Mouse (Mus musculus): ENCODE measurements around the gene Large1. TPM values are rescaled to one million over a fixed set of nuclear protein-coding genes. Genes with fewer than 3 reads are reported as not detected.
"Not testable (repeated sequence)": the region's sequence is repeated elsewhere in the genome, so short reads cannot be mapped to it uniquely, and the experiment has no call there.

Gene Large1
- polyA plus RNA-seq, 1 experiment from 2014 or later = 0.86 TPM

DNA sequence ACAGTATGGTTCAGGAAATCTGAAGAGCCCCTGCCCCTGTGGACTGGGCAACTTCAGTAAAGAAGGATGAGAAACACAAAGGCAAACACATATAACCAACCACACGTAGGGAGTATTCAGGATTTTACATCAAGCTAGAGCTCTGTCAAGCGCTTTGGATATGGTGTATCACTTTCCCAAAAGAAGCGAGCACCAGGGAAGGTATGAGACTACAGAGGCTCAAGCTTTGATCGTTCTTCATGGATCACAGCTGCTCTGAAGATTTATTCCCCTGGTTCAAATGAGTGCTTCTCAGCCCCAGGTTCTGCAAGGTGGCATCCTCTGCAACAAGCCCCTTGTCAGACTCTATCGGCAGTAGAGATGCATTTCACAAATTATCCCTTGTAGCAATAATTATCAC lies 24.2 kb downstream of the Large1 start:
- WGBS (ENCODE audit: insufficient replicate concordance) = 60% methylated on average over 5 of the region's 5 CpGs
- Histone ChIP-seq H3K27me3 (no peaks in the 10 kb centered on the region), H3K9me3 (replicated peaks) (no peaks in the 10 kb centered on the region), H3K4me1 (replicated peaks) (no peaks in the 10 kb centered on the region), H3K27ac (replicated peaks) (no peak overlapping the region), H3K4me3 (replicated peaks) (no peak overlapping the region), H3K36me3 (replicated peaks) (no peaks in the 10 kb centered on the region), H3K4me2 (no peak overlapping the region), H3K9ac (no peak overlapping the region)
- ATAC-seq (ENCODE audit: insufficient read depth) = no peak

DNA sequence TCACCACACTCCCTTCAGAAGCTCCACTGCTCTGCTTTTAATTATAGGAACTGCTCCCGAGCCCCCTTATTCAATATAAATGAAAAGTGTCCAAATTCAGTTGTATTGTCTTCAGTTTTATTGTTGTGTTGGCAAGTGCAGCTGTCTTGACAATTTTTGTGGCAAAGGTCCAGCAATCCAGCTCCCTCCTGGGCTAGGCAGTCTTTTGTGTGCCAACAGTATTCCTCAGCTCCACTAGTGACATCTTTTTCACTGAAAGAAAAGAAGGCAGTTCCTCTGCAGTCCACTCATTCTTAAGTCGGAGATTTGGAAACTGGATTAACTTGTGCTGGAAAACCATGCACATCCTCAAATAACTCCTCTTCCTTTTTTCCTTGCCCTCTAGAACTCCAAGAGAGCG lies 25.3 kb downstream of the Large1 start:
- Histone ChIP-seq H3K4me1 (replicated peaks) (no peaks in the 10 kb centered on the region), H3K4me3 (replicated peaks) (no peak overlapping the region), H3K9me3 (replicated peaks) (no peaks in the 10 kb centered on the region), H3K4me2 (no peak overlapping the region), H3K36me3 (replicated peaks) (no peaks in the 10 kb centered on the region), H3K9ac (no peak overlapping the region), H3K27ac (replicated peaks) (no peak overlapping the region), H3K27me3 (no peaks in the 10 kb centered on the region)
- no peak for ATAC-seq (ENCODE audit: insufficient read depth)
- WGBS (ENCODE audit: insufficient replicate concordance) = 63% methylated on average over 3 of the region's 3 CpGs

DNA sequence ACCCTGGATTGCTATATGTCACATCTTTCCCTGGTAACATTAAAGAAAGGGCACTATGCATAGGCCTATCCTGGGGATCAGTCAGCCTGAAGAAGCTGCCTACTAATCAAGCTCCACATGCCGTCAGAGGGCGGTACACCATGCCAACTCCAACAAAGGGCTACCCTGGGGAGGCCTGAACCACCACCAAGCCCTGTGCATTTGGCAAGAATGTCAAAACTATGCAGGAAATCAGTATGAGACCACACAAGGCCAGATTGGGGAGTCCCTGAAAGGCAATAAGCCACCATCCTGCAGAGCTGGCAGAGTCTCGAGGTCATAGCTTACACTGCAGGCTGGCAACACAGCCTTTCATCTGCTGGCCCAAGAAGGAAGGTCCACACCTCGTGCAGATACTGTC lies 28.7 kb downstream of the Large1 start:
- no peak for ATAC-seq (ENCODE audit: insufficient read depth)
- WGBS (ENCODE audit: insufficient replicate concordance) = 60% methylated on average over 4 of the region's 4 CpGs

DNA sequence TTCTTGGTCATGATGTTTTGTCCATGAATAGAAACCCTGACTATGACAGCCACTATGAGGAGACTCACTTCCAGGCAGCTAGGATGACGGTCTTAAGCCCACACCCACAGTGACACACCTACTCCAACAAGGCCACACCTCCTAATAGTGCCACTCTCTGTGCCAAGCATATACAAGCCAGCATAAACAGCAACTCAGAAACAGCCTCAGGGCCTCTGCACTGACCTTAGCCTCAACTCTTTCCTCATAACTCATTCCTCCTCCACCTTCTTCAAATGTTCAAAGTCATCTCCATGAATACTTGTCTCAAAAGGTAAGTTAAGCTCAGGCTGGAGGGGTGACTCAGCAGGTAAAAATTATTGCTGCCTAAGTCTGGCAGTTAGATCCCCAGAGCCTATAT lies 29.7 kb downstream of the Large1 start:
- 71% methylated on average over 1 of the region's 1 CpGs for WGBS (ENCODE audit: insufficient replicate concordance)
- Histone ChIP-seq H3K4me1 (replicated peaks) (no peaks in the 10 kb centered on the region), H3K27me3 (no peaks in the 10 kb centered on the region), H3K9ac (no peak overlapping the region), H3K9me3 (replicated peaks) (no peaks in the 10 kb centered on the region), H3K4me3 (replicated peaks) (no peak overlapping the region), H3K36me3 (replicated peaks) (no peaks in the 10 kb centered on the region), H3K4me2 (no peak overlapping the region), H3K27ac (replicated peaks) (no peak overlapping the region)
- ATAC-seq (ENCODE audit: insufficient read depth) = no peak

More for the DNA sequence above, 28.7 kb downstream of the Large1 start:
- H3K4me1 ChIP-seq (replicated peaks) = no peaks in the 10 kb centered on the region
- no peaks in the 10 kb centered on the region for H3K27me3 ChIP-seq
- no peaks in the 10 kb centered on the region for H3K36me3 ChIP-seq (replicated peaks)
- H3K9ac ChIP-seq = no peak overlapping the region
- no peak overlapping the region for H3K27ac ChIP-seq (replicated peaks)
- H3K4me2 ChIP-seq = no peak overlapping the region
- no peak overlapping the region for H3K4me3 ChIP-seq (replicated peaks)
- H3K9me3 ChIP-seq (replicated peaks) = no peaks in the 10 kb centered on the region

DNA sequence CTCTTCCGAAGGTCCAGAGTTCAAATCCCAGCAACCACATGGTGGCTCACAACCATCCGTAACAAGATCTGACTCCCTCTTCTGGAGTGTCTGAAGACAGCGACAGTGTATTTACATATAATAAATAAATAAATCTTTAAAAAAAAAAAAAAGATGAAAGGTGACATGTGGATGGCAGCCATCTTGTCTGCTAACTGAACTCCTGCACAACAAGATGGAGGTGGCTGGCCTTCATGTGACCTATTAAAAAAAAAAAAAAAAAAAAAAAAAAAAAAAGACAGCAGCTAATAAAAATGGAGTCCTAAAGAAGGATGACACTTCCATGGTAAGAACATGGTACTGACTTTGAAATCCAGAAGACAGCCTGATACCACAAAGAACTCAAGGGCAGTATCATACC lies 33.8 kb downstream of the Large1 start:
- H3K27ac ChIP-seq (replicated peaks); H3K27me3 ChIP-seq; H3K36me3 ChIP-seq (replicated peaks); H3K9me3 ChIP-seq (replicated peaks); H3K4me2 ChIP-seq; ATAC-seq (ENCODE audit: insufficient read depth); H3K4me1 ChIP-seq (replicated peaks); H3K9ac ChIP-seq; H3K4me3 ChIP-seq (replicated peaks): not testable (repeated sequence)
- 100% methylated on average over 1 of the region's 3 CpGs for WGBS (ENCODE audit: insufficient replicate concordance)

DNA sequence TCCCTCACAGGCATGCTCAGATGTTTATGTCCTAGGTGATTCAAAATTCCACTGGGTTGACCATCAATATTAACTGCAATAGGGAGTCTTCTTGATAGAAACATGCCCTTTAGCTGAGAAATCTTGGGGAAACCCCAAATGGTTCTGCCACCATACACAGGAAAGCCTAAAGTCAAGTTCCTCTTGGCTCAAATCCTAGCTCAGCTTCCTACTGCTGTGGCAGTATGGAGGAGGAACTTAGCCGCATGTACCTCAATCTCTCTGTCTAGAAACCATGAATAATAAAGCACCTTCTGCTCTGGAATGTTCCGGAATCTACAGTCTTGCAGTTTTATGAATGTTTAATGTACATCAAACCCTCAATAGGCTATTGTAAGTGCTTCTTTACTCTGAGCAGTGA lies 39.4 kb downstream of the Large1 start:
- Histone ChIP-seq H3K27me3 (no peaks in the 10 kb centered on the region), H3K27ac (replicated peaks) (no peak overlapping the region), H3K9me3 (replicated peaks) (no peaks in the 10 kb centered on the region), H3K36me3 (replicated peaks) (no peaks in the 10 kb centered on the region), H3K4me3 (replicated peaks) (no peak overlapping the region), H3K4me2 (no peak overlapping the region), H3K9ac (no peak overlapping the region), H3K4me1 (replicated peaks) (no peaks in the 10 kb centered on the region)
- WGBS (ENCODE audit: insufficient replicate concordance) = 40% methylated on average over 2 of the region's 2 CpGs
- no peak for ATAC-seq (ENCODE audit: insufficient read depth)

DNA sequence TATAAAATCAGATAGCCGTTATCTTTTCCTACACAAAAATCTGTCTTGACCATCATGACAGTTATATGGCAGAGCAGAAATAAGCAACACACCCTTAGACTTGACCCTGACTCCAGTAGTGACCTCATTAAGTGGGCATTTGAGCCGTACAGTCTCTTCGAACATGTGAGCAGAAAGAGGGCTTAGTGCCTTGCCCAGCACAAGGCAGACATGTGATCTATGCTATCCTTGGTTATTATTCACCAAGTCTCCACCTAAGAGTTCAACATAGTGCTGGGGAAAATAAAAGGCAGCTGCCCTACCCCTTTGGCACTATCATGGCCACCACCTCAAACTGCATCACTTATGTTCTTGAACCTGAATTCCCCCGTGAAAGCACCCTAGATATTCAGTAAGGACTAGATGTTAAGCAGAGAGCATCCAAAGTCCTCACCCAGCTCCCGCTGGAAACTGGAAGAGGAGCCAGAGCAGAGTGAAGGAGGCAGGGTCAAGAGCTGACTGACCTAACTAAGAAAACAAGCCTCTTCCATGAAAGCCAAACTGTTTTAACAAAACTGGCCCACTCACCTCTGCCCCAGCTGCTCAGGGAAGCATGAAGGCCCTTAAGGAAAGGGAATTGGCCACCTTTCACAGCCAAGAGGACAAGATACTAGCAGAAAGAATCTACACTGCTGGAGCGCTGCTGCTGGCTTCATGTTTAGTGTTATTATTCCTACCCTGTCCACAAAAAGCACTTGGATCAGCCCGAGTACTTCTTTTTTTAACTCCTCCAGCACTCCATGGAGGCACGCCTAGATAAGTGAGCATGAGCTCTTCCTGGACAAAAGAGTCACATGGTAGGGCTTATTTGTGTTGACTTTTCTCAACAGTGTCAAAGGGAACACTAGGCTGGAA lies 40.4 kb downstream of the Large1 start:
- H3K9me3 ChIP-seq (replicated peaks) = no peaks in the 10 kb centered on the region
- no peaks in the 10 kb centered on the region for H3K27me3 ChIP-seq
- no peak overlapping the region for H3K4me2 ChIP-seq
- H3K36me3 ChIP-seq (replicated peaks) = no peaks in the 10 kb centered on the region
- H3K4me3 ChIP-seq (replicated peaks) = no peak overlapping the region
- no peaks in the 10 kb centered on the region for H3K4me1 ChIP-seq (replicated peaks)
- H3K27ac ChIP-seq (replicated peaks) = no peak overlapping the region
- no peak for ATAC-seq (ENCODE audit: insufficient read depth)
- H3K9ac ChIP-seq = no peak overlapping the region
- 61% methylated on average over 8 of the region's 8 CpGs for WGBS (ENCODE audit: insufficient replicate concordance)

DNA sequence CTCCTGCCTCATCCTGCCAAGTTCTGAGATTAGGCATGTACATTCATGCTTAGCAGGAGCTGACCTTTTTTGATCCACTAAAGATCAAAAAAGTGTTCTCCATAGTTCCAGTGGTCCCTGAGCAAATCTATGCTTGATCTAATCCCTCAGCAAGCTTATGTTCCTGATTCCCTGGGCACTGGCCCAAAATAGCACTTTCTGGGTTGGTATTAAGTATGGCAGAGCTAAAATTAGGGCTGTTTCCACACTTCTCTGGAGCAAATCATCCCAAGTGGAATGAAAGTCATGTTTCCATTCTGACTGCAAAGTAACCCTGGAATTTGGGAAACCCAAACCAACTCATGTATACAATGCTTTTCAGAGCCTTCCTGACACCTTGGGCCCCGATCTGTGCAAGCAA lies 42.9 kb downstream of the Large1 start:
- Histone ChIP-seq H3K4me1 (replicated peaks) (no peaks in the 10 kb centered on the region), H3K36me3 (replicated peaks) (no peaks in the 10 kb centered on the region), H3K27ac (replicated peaks) (no peak overlapping the region), H3K9me3 (replicated peaks) (no peaks in the 10 kb centered on the region), H3K27me3 (no peaks in the 10 kb centered on the region), H3K4me2 (no peak overlapping the region), H3K9ac (no peak overlapping the region), H3K4me3 (replicated peaks) (no peak overlapping the region)
- no peak for ATAC-seq (ENCODE audit: insufficient read depth)
- WGBS (ENCODE audit: insufficient replicate concordance) = 53% methylated on average over 1 of the region's 1 CpGs

DNA sequence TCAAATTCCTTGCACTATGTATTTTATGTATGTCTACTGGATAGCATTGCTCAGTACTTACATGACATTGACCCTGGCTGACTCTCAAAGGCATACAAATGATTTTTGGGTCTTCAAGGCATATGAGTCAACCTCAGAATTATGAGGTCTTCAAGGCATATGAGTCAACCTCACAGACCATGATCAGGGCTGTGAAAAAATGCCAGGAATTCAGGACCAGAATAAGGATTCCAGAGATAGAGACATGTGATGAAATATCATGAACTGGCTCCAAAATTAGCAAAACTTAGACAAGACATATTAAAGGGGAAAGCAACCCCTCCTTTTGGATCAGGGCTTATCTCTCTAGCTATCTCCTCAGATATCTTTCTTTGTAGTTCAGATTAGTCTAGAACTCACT lies 43.3 kb downstream of the Large1 start:
- no peaks in the 10 kb centered on the region for H3K36me3 ChIP-seq (replicated peaks)
- no peaks in the 10 kb centered on the region for H3K9me3 ChIP-seq (replicated peaks)
- no peak overlapping the region for H3K4me2 ChIP-seq
- H3K4me3 ChIP-seq (replicated peaks) = no peak overlapping the region
- no peak overlapping the region for H3K27ac ChIP-seq (replicated peaks)
- H3K27me3 ChIP-seq = no peaks in the 10 kb centered on the region
- no peak for ATAC-seq (ENCODE audit: insufficient read depth)
- H3K4me1 ChIP-seq (replicated peaks) = no peaks in the 10 kb centered on the region
- no peak overlapping the region for H3K9ac ChIP-seq

DNA sequence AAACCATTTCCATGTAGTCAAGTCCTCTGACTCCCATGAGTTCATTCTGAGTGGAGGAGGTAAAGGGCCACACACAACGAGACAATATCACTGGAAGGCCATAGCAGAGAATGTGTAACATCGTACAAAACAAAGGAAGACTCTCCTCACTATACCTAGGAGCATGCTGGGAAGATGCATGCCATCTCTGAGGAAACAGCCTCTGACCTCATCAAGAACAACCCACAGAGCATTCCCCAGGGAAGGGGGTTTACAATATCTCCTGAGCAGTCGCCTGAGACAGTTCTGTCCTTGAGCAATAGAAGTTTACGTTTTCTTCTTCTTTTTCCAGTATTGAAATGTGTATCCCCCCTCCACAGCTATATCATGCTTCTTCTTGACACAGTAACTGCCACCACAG lies 49.4 kb downstream of the Large1 start:
- Histone ChIP-seq H3K27me3 (no peaks in the 10 kb centered on the region), H3K27ac (replicated peaks) (no peak overlapping the region), H3K4me2 (no peak overlapping the region), H3K4me3 (replicated peaks) (no peak overlapping the region), H3K36me3 (replicated peaks) (no peaks in the 10 kb centered on the region), H3K4me1 (replicated peaks) (no peaks in the 10 kb centered on the region), H3K9me3 (replicated peaks) (no peaks in the 10 kb centered on the region), H3K9ac (no peak overlapping the region)
- WGBS (ENCODE audit: insufficient replicate concordance) = 48% methylated on average over 4 of the region's 4 CpGs
- no peak for ATAC-seq (ENCODE audit: insufficient read depth)

DNA sequence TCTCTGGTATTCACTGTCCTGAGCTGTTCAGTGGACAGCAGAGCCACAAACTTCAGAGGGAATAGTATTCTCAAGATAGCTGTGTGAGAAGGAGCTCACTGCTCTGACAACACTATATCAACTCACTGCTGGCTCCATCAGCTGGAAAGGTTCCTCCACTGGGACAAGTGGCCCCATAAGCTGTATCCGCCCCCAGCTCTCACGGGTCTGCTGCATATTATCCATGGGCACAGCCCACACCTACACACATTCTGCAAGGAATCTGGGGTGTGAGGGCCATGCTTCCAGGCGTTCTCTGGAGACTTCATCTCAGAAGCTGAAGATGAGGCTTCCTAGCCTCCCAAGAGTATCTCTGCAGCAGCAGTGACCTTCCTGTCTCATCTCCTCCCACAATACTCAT lies 50.4 kb downstream of the Large1 start:
- Histone ChIP-seq H3K27ac (replicated peaks) (no peak overlapping the region), H3K27me3 (no peaks in the 10 kb centered on the region), H3K4me1 (replicated peaks) (no peaks in the 10 kb centered on the region), H3K9ac (no peak overlapping the region), H3K36me3 (replicated peaks) (no peaks in the 10 kb centered on the region), H3K4me2 (no peak overlapping the region), H3K9me3 (replicated peaks) (no peaks in the 10 kb centered on the region), H3K4me3 (replicated peaks) (no peak overlapping the region)
- WGBS (ENCODE audit: insufficient replicate concordance) = 47% methylated on average over 3 of the region's 3 CpGs
- no peak for ATAC-seq (ENCODE audit: insufficient read depth)

DNA sequence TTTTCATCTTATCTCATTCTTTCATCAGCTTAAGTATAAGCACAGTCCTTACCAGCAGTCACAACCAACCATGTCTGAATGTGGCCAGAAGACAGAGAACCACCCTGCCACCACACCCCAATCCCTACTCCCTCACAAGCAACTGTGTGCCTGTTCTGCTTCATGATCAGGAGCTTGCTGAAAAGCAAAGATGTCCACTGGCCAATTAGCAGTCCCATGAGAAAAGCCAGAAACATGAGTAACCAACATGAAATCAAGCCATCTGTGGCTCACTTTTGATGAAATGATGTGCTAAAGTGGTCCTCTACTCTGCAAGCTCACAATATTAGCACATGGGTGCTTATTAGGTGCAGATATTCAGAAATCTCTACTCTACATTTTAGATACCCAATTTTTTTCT lies 57.8 kb downstream of the Large1 start:
- Histone ChIP-seq H3K27ac (replicated peaks) (no peak overlapping the region), H3K9me3 (replicated peaks) (no peaks in the 10 kb centered on the region), H3K36me3 (replicated peaks) (no peaks in the 10 kb centered on the region), H3K27me3 (no peaks in the 10 kb centered on the region), H3K4me1 (replicated peaks) (no peaks in the 10 kb centered on the region), H3K4me2 (no peak overlapping the region), H3K4me3 (replicated peaks) (no peak overlapping the region), H3K9ac (no peak overlapping the region)
- ATAC-seq (ENCODE audit: insufficient read depth) = no peak

Data from liver, embryonic 15.5 days (tissue).